Comparison of ENCODE assay signal across 8 mouse cellular contexts in genomic region chr3:68493170-68493585, GRCm38 (mm10).
DNase-seq lines count a peak whose midpoint lies in the region; ATAC-seq and TF ChIP-seq lines count a peak whose summit lies in the region.

No protein-coding gene starts in this region.

- peak overlapping the region; percentile 73 for H3K4me3 ChIP-seq in embryonic facial prominence, embryonic 12.5 days
- H3K4me3 ChIP-seq in heart, postnatal 0 days (ENCODE audit: low read depth, low read length) = peak overlapping the region; percentile 89
- peak overlapping the region; percentile 96 for H3K4me3 ChIP-seq in megakaryocyte, embryonic 14.5 days (replicated peaks)

- no peak for TF ChIP-seq EP300 in heart, postnatal 0 days (IDR thresholded peaks at IDR 0.05; ENCODE audit: low read depth)

- peaks cover 31% of the 10 kb centered on the region for H3K4me1 ChIP-seq in embryonic facial prominence, embryonic 12.5 days
- peaks cover 24% of the 10 kb centered on the region for H3K4me1 ChIP-seq in heart, postnatal 0 days (ENCODE audit: control insufficient read depth, insufficient read depth)
- peaks cover 51% of the 10 kb centered on the region for H3K4me1 ChIP-seq in megakaryocyte, embryonic 14.5 days

- no peaks in the 10 kb centered on the region for H3K36me3 ChIP-seq in embryonic facial prominence, embryonic 12.5 days
- no peaks in the 10 kb centered on the region; the same call in 1 of the 2 replicates for H3K36me3 ChIP-seq in heart, postnatal 0 days (replicated peaks; ENCODE audit: control insufficient read depth, insufficient read depth, low read length)
- H3K36me3 ChIP-seq in megakaryocyte, embryonic 14.5 days (replicated peaks; ENCODE audit: low read length) = peaks cover under 1% of the 10 kb centered on the region

- WGBS in embryonic facial prominence, embryonic 12.5 days = 2% methylated on average over 12 of the region's 12 CpGs
- WGBS in heart, postnatal 0 days = under 1% methylated on average over 10 of the region's 12 CpGs

- H3K27me3 ChIP-seq in embryonic facial prominence, embryonic 12.5 days = no peaks in the 10 kb centered on the region
- no peaks in the 10 kb centered on the region for H3K27me3 ChIP-seq in heart, postnatal 0 days (ENCODE audit: control insufficient read depth, insufficient read depth, low read length)
- H3K27me3 ChIP-seq in megakaryocyte, embryonic 14.5 days (replicated peaks) = peaks cover 47% of the 10 kb centered on the region

- H3K27ac ChIP-seq in embryonic facial prominence, embryonic 12.5 days = peak overlapping the region; percentile 86
- peak overlapping the region; percentile 100 for H3K27ac ChIP-seq in heart, postnatal 0 days (ENCODE audit: low read depth)

- peak overlapping the region; percentile 78 for H3K9ac ChIP-seq in embryonic facial prominence, embryonic 12.5 days
- H3K9ac ChIP-seq in heart, postnatal 0 days (replicated peaks; ENCODE audit: low read depth, low read length) = peak overlapping the region; percentile 90

- DNase-seq in ovary, adult 18-20 months (ENCODE audit: low spot score) = peak; percentile 25
- no peak for DNase-seq in ovary, postnatal 10 days (ENCODE audit: low spot score)
- DNase-seq in heart, postnatal 0 days (ENCODE audit: low spot score) = peak; percentile 88
- DNase-seq in kidney, postnatal 36 days = peak; percentile 70 to 84
- peak; percentile 6 to 48 for DNase-seq in urinary bladder, postnatal 36 days (ENCODE audit: low spot score in 2 of 2)

- H3K4me2 ChIP-seq in embryonic facial prominence, embryonic 12.5 days (replicated peaks) = peak overlapping the region; percentile 96
- H3K4me2 ChIP-seq in heart, postnatal 0 days (ENCODE audit: low read depth, low read length) = peak overlapping the region; percentile 90

- peak; percentile 25 for ATAC-seq in embryonic facial prominence, embryonic 12.5 days (ENCODE audit: insufficient number of reproducible peaks, insufficient read depth, low FRiP score, low TSS enrichment)
- ATAC-seq in heart, postnatal 0 days (ENCODE audit: insufficient read depth, low read depth) = peak; percentile 71
- ATAC-seq in monocyte, adult 5-6 weeks (replicated peaks; ENCODE audit: insufficient number of reproducible peaks, low FRiP score, low TSS enrichment, poor library complexity, severe bottlenecking) = no peak

- H3K9me3 ChIP-seq in embryonic facial prominence, embryonic 12.5 days = no peaks in the 10 kb centered on the region
- H3K9me3 ChIP-seq in heart, postnatal 0 days (replicated peaks; ENCODE audit: control insufficient read depth, low read length) = no peaks in the 10 kb centered on the region
- H3K9me3 ChIP-seq in megakaryocyte, embryonic 14.5 days = peaks cover under 1% of the 10 kb centered on the region; the same call in 1 of the 2 replicates

- TF ChIP-seq CTCF in heart, postnatal 0 days (IDR thresholded peaks at IDR 0.05; ENCODE audit: low read depth) = no peak
